Mouse (Mus musculus): ENCODE data around the gene Mettl15.

Gene Mettl15

GRCm38 (mm10) chr2:109158509-109158908 is 122.0 kb downstream of the Mettl15 start:
- DNase-seq (ENCODE audit: low spot score in 2 of 2): no peak

DNA sequence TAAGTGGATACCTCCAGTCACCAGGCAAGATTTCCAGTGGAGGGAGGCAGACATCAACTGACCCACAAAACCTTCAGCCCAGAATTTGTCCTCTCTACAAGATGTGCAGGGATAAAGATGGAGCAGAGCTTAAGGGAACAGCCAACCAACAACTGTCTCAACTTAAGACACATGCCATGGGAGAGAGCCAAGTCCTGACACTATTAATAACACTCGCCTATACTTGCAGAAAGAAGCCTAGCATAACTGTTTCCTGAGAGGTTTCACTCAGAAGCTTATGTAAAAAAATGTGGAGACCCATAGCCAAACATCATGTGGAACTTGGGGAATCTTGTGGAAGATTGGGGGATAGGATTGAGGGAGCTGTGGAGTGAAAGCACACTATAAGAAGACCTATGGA is 124.4 kb downstream of the Mettl15 start:
- DNase-seq (ENCODE audit: low spot score in 2 of 2): no peak

- DNase-seq (ENCODE audit: low spot score in 2 of 2): peak in 1 of 2 experiments; percentile 40
Observed at GRCm38 (mm10) chr2:109153402-109154050, 127.0 kb downstream of the Mettl15 start.

DNA sequence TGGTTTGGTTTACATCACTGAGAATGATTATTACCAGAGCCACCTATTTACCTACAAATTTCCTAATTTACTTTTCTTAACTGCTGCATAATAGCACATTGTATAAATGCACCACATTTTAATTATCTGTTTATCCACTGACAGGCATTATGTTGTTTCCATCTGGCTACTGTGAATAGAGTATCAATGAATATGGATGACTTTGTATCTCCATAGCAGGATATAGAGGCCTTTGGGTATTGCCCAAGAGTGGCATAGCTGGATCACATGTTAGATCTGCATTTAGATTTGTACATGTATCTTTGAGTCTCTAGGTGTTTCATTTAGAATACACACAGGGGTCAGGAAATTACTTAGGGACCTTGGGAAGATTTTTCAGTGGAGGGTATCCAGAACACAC is 133.3 kb downstream of the Mettl15 start:
- DNase-seq (ENCODE audit: low spot score in 2 of 2): no peak

GRCm38 (mm10) chr2:109144410-109144809 is 136.1 kb downstream of the Mettl15 start:
- DNase-seq (ENCODE audit: low spot score in 2 of 2): no peak

- DNase-seq (ENCODE audit: low spot score in 2 of 2): no peak
Observed at GRCm38 (mm10) chr2:109140330-109140729, 140.2 kb downstream of the Mettl15 start.

- no peak for DNase-seq (ENCODE audit: low spot score in 2 of 2)
Observed at GRCm38 (mm10) chr2:109137276-109137675, 143.3 kb downstream of the Mettl15 start.

DNA sequence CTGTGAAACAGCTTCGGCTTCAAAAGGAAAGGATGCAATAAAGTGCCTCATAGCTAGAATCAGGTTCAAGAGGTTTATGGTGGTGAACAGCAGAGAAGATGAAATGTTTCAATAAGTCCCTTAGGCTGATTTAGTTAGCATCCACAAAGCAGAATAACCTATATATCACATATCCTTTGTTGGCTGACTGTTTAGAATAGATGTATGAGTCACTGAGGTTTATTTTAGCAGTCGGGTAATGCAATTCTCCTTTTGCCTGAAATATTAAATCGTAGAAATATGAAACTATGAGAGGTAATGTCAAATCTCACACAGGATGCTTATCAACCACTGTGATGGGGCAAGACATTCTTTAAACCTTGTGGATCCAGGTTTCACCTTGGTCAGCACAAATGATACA is 149.8 kb downstream of the Mettl15 start:
- no peak for DNase-seq (ENCODE audit: low spot score in 2 of 2)

- DNase-seq (ENCODE audit: low spot score in 2 of 2): no peak
Observed at GRCm38 (mm10) chr2:109129921-109130320, 150.6 kb downstream of the Mettl15 start.

- DNase-seq (ENCODE audit: low spot score in 2 of 2): no peak
Observed at GRCm38 (mm10) chr2:109105773-109106484, 174.6 kb downstream of the Mettl15 start.

GRCm38 (mm10) chr2:109049686-109050085 is 230.9 kb downstream of the Mettl15 start:
- no peak for DNase-seq (ENCODE audit: low spot score in 2 of 2)

Measured in left cerebral cortex, adult 9 months (tissue).